Mouse (Mus musculus) lung, postnatal 0 days (tissue): Measurements from ENCODE around the gene Tmem87b.

Experiments used
- CTCF ChIP-seq: IDR thresholded peaks from 2 replicates; pipeline ENCODE4 v1.5.1; 2016; ENCODE audit warnings: antibody characterized with exemption, mild to moderate bottlenecking
- EP300 ChIP-seq: IDR thresholded peaks from 2 replicates; pipeline ENCODE4 v1.6.1; 2016; ENCODE audit warnings: antibody characterized with exemption, mild to moderate bottlenecking, control low read depth

DNA sequence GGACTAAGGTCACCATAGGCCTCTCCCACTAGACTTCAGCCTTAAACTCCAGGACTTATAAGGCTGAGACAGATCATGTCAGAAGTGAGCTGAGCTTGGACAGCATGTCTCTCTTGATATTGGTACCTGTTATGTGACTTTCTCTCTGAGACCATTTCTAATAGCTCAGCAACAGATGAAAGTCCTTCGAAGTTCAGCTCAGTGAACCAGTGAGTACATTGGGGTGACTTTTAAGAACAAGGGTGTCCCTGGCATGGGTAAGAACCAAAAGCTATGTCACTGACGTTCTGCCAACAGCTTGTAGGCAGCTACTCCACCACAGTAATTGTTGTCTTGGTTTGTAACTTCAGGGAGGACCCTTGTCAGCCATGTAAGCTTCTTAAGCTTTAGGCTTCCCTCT is 2.7 kb downstream of the Tmem87b start:
- TF ChIP-seq EP300 (no peak), CTCF (no peak)
